Mouse (Mus musculus) adrenal gland, postnatal 14 days (tissue): ENCODE data around the gene Aoc3. TPM values are rescaled to one million over a fixed set of nuclear protein-coding genes. Genes with fewer than 3 reads are reported as not detected.
"Not testable (repeated sequence)": the region's sequence is repeated elsewhere in the genome, so short reads cannot be mapped to it uniquely, and the experiment has no call there.

ENCODE experiments used
- DNase-seq: peaks from one replicate; pipeline ENCODE4 v3.0.0; 2021; ENCODE audit warnings: mixed read lengths
- microRNA-seq, 2 experiments: library from miRNA; unstranded; fragments of <30 nt; microRNA quantifications; one replicate each; pipeline ENCODE4 v1.2.0; 2021
- total RNA-seq: library from RNA; stranded (reverse); gene quantifications from 2 replicates; pipeline ENCODE4 v1.2.3, GENCODE M21; 2021

Aoc3 gene
- total RNA-seq, 1 experiment from 2014 or later: 125 TPM

DNA sequence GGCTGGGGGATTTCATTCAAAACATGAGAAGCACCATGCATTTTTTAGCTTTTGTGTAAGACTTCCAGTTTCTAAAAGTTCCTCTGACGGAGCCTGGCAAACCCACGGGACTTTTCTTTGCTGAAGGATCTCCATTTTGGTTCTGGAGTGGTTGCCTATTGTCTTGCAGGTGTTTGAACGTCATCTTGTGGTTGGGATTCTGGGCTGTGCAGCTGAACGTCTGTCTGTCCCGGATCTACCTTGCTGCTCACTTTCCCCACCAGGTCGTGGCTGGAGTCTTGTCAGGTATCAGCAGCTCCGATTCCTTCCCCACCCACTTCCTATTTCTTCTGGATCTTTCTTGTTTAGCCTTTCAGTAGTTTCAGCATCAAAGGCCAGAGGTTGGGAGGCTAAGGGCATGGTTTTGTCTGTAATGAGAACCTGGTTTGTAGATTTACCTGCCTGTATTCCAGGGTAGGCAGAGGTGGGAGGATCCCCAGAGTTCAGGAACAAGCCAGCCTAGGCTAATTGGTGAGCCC lies 44.1 kb downstream of the Aoc3 start:
- no peak for DNase-seq

DNA sequence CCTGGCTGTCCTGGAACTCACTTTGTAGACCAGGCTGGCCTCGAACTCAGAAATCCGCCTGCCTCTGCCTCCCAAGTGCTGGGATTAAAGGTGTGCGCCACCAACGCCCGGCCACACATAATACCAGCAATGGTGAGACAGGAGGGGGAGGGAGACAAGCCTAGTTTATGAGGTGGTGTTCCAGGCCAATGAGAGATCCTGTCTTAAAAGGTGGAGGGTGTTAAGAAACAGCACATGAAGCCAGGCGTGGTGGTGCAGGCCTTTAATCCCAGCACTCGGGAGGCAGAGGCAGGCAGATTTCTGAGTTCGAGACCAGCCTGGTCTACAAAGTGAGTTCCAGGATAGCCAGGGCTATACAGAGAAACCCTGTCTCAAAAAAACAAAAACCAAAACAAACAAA lies 47.8 kb downstream of the Aoc3 start:
- not testable (repeated sequence) for DNase-seq

DNA sequence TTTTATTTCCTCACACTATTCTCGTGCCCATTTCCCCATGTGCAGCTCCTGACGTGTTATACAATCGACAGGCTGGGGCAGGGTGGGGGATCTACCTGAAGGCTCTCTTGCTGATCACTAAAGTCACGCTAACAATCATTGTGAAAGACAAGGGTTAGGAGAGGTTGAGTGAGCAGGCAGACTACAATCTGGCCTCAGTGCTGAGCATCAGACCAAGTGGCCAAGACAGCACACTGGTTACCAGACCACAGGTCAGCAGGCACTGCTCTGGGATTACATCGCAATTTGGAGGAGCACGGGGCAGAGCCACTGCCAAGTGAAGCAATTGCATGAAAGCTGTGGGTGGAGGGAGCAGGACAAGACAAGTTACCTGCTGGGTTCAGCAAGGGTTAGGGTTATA lies 48.5 kb downstream of the Aoc3 start:
- peak; percentile 57 for DNase-seq

DNA sequence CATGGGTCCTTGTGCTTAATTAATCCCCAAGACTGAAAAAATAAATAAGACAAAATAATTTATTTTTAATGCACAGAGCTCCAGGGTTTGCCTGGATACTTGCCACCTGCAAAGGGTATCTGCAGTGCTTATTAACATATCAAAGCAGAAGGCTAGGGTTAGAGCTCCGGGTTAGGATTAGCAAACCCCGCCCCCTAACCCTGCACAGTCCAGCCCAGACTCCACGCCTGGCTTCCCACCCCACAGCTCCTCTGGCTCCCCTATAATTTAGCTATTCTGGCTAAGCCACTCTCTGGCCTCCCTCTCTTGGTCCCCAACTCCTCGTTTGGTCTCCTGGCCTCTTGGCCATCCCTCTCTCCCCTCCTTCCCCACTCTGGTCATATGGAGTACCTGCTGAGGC lies 51.4 kb downstream of the Aoc3 start:
- no peak for DNase-seq

Small RNA genes lying within 50 kb of the gene (microRNA-seq; reads per million reads assigned to microRNA genes)
- gene Gm25593: 0 reads per million in 2 experiments

Other genes starting within 250 kb of the Aoc3 start
- gene Coasy, start 248.0 kb upstream of the Aoc3 start, total RNA-seq: 87.7 and 97.6 TPM in 2 replicates
- gene Mlx, start 243.3 kb upstream of the Aoc3 start, total RNA-seq: 39.8 and 45.9 TPM in 2 replicates
- gene Psmc3ip, start 235.2 kb upstream of the Aoc3 start, total RNA-seq: 6.6 and 8.8 TPM in 2 replicates
- gene Retreg3, start 210.7 kb upstream of the Aoc3 start, total RNA-seq: 53.7 and 56.0 TPM in 2 replicates
- 45.9 and 48.6 TPM in 2 replicates for gene Tubg1, start 210.7 kb upstream of the Aoc3 start, total RNA-seq
- gene Tubg2, start 174.7 kb upstream of the Aoc3 start, total RNA-seq: 7.2 and 7.9 TPM in 2 replicates
- 10.9 and 13.5 TPM in 2 replicates for gene Cntnap1, start 160.1 kb upstream of the Aoc3 start, total RNA-seq
- gene Plekhh3, start 159.3 kb upstream of the Aoc3 start, total RNA-seq: 30.5 and 32.7 TPM in 2 replicates
- 1.4 and 1.5 TPM in 2 replicates for gene Ccr10, start 155.2 kb upstream of the Aoc3 start, total RNA-seq
- gene Ezh1, start 104.1 kb upstream of the Aoc3 start, total RNA-seq: 28.8 and 37.7 TPM in 2 replicates
- 107 and 145 TPM in 2 replicates for gene Ramp2, start 84.6 kb upstream of the Aoc3 start, total RNA-seq
- gene Vps25, start 76.9 kb upstream of the Aoc3 start, total RNA-seq: 116 and 120 TPM in 2 replicates
- gene Wnk4, start 70.0 kb upstream of the Aoc3 start, total RNA-seq: 3.4 and 3.6 TPM in 2 replicates
- 0.44 and 0.86 TPM in 2 replicates for gene Cntd1, start 51.6 kb upstream of the Aoc3 start, total RNA-seq
- gene Coa3, start 51.5 kb upstream of the Aoc3 start, total RNA-seq: 79.4 and 80.1 TPM in 2 replicates
- 135 and 147 TPM in 2 replicates for gene Becn1, start 28.3 kb upstream of the Aoc3 start, total RNA-seq
- 148 and 152 TPM in 2 replicates for gene Psme3, start 14.4 kb upstream of the Aoc3 start, total RNA-seq
- 7.3 and 10.2 TPM in 2 replicates for gene Aoc2, start 5.5 kb upstream of the Aoc3 start, total RNA-seq
- 8.4 and 26.4 TPM in 2 replicates for gene G6pc, start 37.0 kb downstream of the Aoc3 start, total RNA-seq
- 41.9 and 44.8 TPM in 2 replicates for gene Aarsd1, start 87.0 kb downstream of the Aoc3 start, total RNA-seq
- 3.9 and 6.0 TPM in 2 replicates for gene Gm27029, start 94.2 kb downstream of the Aoc3 start, total RNA-seq
- gene Rundc1, start 94.5 kb downstream of the Aoc3 start, total RNA-seq: 19.6 and 20.9 TPM in 2 replicates
- gene Ptges3l, start 94.7 kb downstream of the Aoc3 start, total RNA-seq: 3.2 and 5.3 TPM in 2 replicates
- 98.3 and 102 TPM in 2 replicates for gene Rpl27, start 111.7 kb downstream of the Aoc3 start, total RNA-seq
- 29.0 and 29.6 TPM in 2 replicates for gene Ifi35, start 117.8 kb downstream of the Aoc3 start, total RNA-seq
- gene Rnd2, start 134.4 kb downstream of the Aoc3 start, total RNA-seq: 8.9 and 9.6 TPM in 2 replicates
- gene Vat1, start 135.6 kb downstream of the Aoc3 start, total RNA-seq: 74.7 and 95.1 TPM in 2 replicates
- 4.9 and 6.6 TPM in 2 replicates for gene Brca1, start 221.3 kb downstream of the Aoc3 start, total RNA-seq
- gene Nbr1, start 221.5 kb downstream of the Aoc3 start, total RNA-seq: 128 and 130 TPM in 2 replicates